Comparison of ENCODE assay signal across 9 mouse cellular contexts in genomic region chr17:34249878-34250277, GRCm38 (mm10). TPM values are rescaled to one million over a fixed set of nuclear protein-coding genes. Genes with fewer than 3 reads are reported as not detected.
DNase-seq lines count a peak whose midpoint lies in the region; ATAC-seq and TF ChIP-seq lines count a peak whose summit lies in the region.
"Had no signal": no experiment of that assay in that cellular context is flagged by ENCODE, and none has a peak within 500 bp of the region (broad histone marks: within the 10 kb centered on the region; RNA-seq: fewer than 3 reads in every experiment).

No protein-coding gene starts in this region.

- no peak overlapping the region for H3K9ac ChIP-seq in kidney, postnatal 0 days (ENCODE audit: low read depth, low read length)
- H3K9ac ChIP-seq in midbrain, embryonic 11.5 days (ENCODE audit: low read length), result no peak overlapping the region
- H3K9ac ChIP-seq: neural tube, embryonic 13.5 days had no signal

- H3K27ac ChIP-seq in kidney, postnatal 0 days, result no peak overlapping the region
- no peak overlapping the region for H3K27ac ChIP-seq in midbrain, embryonic 11.5 days (ENCODE audit: low read depth, low read length)
- H3K27ac ChIP-seq: neural tube, embryonic 13.5 days had no signal

- 16% methylated on average over 4 of the region's 4 CpGs for WGBS in kidney, postnatal 0 days
- 18% methylated on average over 4 of the region's 4 CpGs for whole genome bisulfite sequencing in midbrain, embryonic 11.5 days

- ATAC-seq in kidney, postnatal 0 days (replicated peaks; ENCODE audit: low FRiP score, low read depth), result no peak
- ATAC-seq in midbrain, embryonic 11.5 days (ENCODE audit: low FRiP score), result no peak

- no peak overlapping the region for H3K4me3 ChIP-seq in kidney, postnatal 0 days (replicated peaks; ENCODE audit: low read depth, low read length)
- no peak overlapping the region for H3K4me3 ChIP-seq in midbrain, embryonic 11.5 days (ENCODE audit: low read depth, low read length)
- H3K4me3 ChIP-seq: neural tube, embryonic 13.5 days had no signal

- H3K4me1 ChIP-seq in kidney, postnatal 0 days (replicated peaks; ENCODE audit: insufficient read depth, low read length), result no peaks in the 10 kb centered on the region
- no peaks in the 10 kb centered on the region for H3K4me1 ChIP-seq in midbrain, embryonic 11.5 days (ENCODE audit: control insufficient read depth, insufficient read depth, low read length)
- H3K4me1 ChIP-seq: neural tube, embryonic 13.5 days had no signal

- H3K27me3 ChIP-seq in kidney, postnatal 0 days (ENCODE audit: insufficient read depth, low read length), result no peaks in the 10 kb centered on the region
- H3K27me3 ChIP-seq in midbrain, embryonic 11.5 days (ENCODE audit: control insufficient read depth, insufficient read depth, low read length), result no peaks in the 10 kb centered on the region

- no peaks in the 10 kb centered on the region for H3K36me3 ChIP-seq in kidney, postnatal 0 days (ENCODE audit: insufficient read depth, low read length)
- H3K36me3 ChIP-seq in midbrain, embryonic 11.5 days (ENCODE audit: control insufficient read depth, insufficient read depth, low read length), result no peaks in the 10 kb centered on the region
- H3K36me3 ChIP-seq: neural tube, embryonic 13.5 days had no signal

- no peak overlapping the region for H3K4me2 ChIP-seq in kidney, postnatal 0 days (ENCODE audit: low read length)
- H3K4me2 ChIP-seq in midbrain, embryonic 11.5 days, result no peak overlapping the region
- H3K4me2 ChIP-seq: neural tube, embryonic 13.5 days had no signal

- no peaks in the 10 kb centered on the region for H3K9me3 ChIP-seq in kidney, postnatal 0 days (replicated peaks; ENCODE audit: low read length)
- H3K9me3 ChIP-seq in midbrain, embryonic 11.5 days (ENCODE audit: control insufficient read depth, low read length), result no peaks in the 10 kb centered on the region
- H3K9me3 ChIP-seq: neural tube, embryonic 13.5 days had no signal

- TF ChIP-seq CTCF in kidney, postnatal 0 days (IDR thresholded peaks at IDR 0.05; ENCODE audit: low read depth), result peak; percentile 85

- DNase-seq in gastrocnemius, adult 18-20 months (ENCODE audit: low spot score), result peak; percentile 40
- no peak for DNase-seq in gastrocnemius, postnatal 4 days (ENCODE audit: low spot score in 2 of 2)
- peak; percentile 25 for DNase-seq in ovary, postnatal 14 days (ENCODE audit: low spot score)
- DNase-seq in ovary, adult 18-20 months (ENCODE audit: low spot score), result no peak
- DNase-seq in c-Kit-positive CD71-positive TER-119-positive erythroid progenitor cells, embryonic 14.5 days (ENCODE audit: low spot score), result peak; percentile 28
- peak; percentile 77 for DNase-seq in kidney, postnatal 0 days (ENCODE audit: low spot score)
- DNase-seq in midbrain, embryonic 11.5 days (ENCODE audit: low spot score, missing footprints), result peak; percentile 91
- no peak for DNase-seq in ovary, postnatal 10 days (ENCODE audit: low spot score)

RNA-seq across cellular contexts. Expression of gene H2-Ab1, which starts 7.6 kb away (rescaled TPM):
- 1 to 10 TPM; 3.0 to 4.8 TPM for total RNA-seq in gastrocnemius, adult 18-20 months (2021)
- total RNA-seq in gastrocnemius, postnatal 4 days (2021), result 1 to 10 TPM; 2.1 to 2.9 TPM
- 48.2 and 49.7 TPM in 2 replicates for polyA plus RNA-seq in kidney, postnatal 0 days (2015; fragmentation: Nextera tagmentation; extraction: Ambion mirVana)
- 4.3 and 4.7 TPM in 2 replicates for polyA plus RNA-seq in midbrain, embryonic 11.5 days (2014; fragmentation: Nextera tagmentation; extraction: Ambion mirVana)

RNA-seq across cellular contexts. Expression of gene H2-Ob, which starts 11.2 kb away (rescaled TPM):
- under 1 TPM; 0.14 to 0.33 TPM for total RNA-seq in gastrocnemius, adult 18-20 months (2021)
- total RNA-seq in gastrocnemius, postnatal 4 days (2021), result under 1 TPM in 1 of 2 experiments, not detected in 1; 0.39 TPM
- 0.11 and 0.18 TPM in 2 replicates for polyA plus RNA-seq in kidney, postnatal 0 days (2015; fragmentation: Nextera tagmentation; extraction: Ambion mirVana)
- polyA plus RNA-seq in midbrain, embryonic 11.5 days (2014; fragmentation: Nextera tagmentation; extraction: Ambion mirVana), result not detected in 2 replicates
- polyA plus RNA-seq: neural tube, embryonic 13.5 days had no signal

RNA-seq across cellular contexts. Expression of gene H2-Aa, which starts 37.7 kb away (rescaled TPM):
- total RNA-seq in gastrocnemius, adult 18-20 months (2021), result 1 to 10 TPM; 3.7 to 5.9 TPM
- total RNA-seq in gastrocnemius, postnatal 4 days (2021), result 1 to 10 TPM; 2.1 to 3.1 TPM
- polyA plus RNA-seq in kidney, postnatal 0 days (2015; fragmentation: Nextera tagmentation; extraction: Ambion mirVana), result 5.9 and 6.0 TPM in 2 replicates
- not detected in 2 replicates for polyA plus RNA-seq in midbrain, embryonic 11.5 days (2014; fragmentation: Nextera tagmentation; extraction: Ambion mirVana)

RNA-seq across cellular contexts. Expression of gene Tap2, which starts 46.6 kb away (rescaled TPM):
- total RNA-seq in gastrocnemius, adult 18-20 months (2021), result 1 to 10 TPM; 4.1 to 6.6 TPM
- total RNA-seq in gastrocnemius, postnatal 4 days (2021), result 1 to 10 TPM; 8.1 to 8.3 TPM
- 8.8 TPM in 2 replicates for polyA plus RNA-seq in kidney, postnatal 0 days (2015; fragmentation: Nextera tagmentation; extraction: Ambion mirVana)
- polyA plus RNA-seq in midbrain, embryonic 11.5 days (2014; fragmentation: Nextera tagmentation; extraction: Ambion mirVana), result 0.27 and 0.63 TPM in 2 replicates

RNA-seq across cellular contexts. Expression of gene Psmb8, which starts 52.4 kb away (rescaled TPM):
- total RNA-seq in gastrocnemius, adult 18-20 months (2021), result 1 to 10 TPM; 3.2 to 6.7 TPM
- total RNA-seq in gastrocnemius, postnatal 4 days (2021), result 1 to 10 TPM; 4.3 to 6.1 TPM
- 17.7 and 21.6 TPM in 2 replicates for polyA plus RNA-seq in kidney, postnatal 0 days (2015; fragmentation: Nextera tagmentation; extraction: Ambion mirVana)
- polyA plus RNA-seq in midbrain, embryonic 11.5 days (2014; fragmentation: Nextera tagmentation; extraction: Ambion mirVana), result 1.8 and 2.1 TPM in 2 replicates

Comparison
In these comparisons a context has a peak if more than half of its experiments do, and no peak if none do; other contexts are left out.
1. DNase-seq: peak in gastrocnemius, adult 18-20 months (single experiment), ovary, postnatal 14 days (single experiment), c-Kit-positive CD71-positive TER-119-positive erythroid progenitor cells, embryonic 14.5 days (single experiment), kidney, postnatal 0 days (single experiment) and midbrain, embryonic 11.5 days (single experiment); none in gastrocnemius, postnatal 4 days (0 of 2), ovary, adult 18-20 months (single experiment) and ovary, postnatal 10 days (single experiment).